Mouse (Mus musculus): ENCODE results near the gene Ntng1. TPM values are rescaled to one million over a fixed set of nuclear protein-coding genes. Genes with fewer than 3 reads are reported as not detected.

Ntng1 gene
- polyA plus RNA-seq, 1 experiment from 2014 or later, result 0.11 TPM

- H3K9ac ChIP-seq, result no peak overlapping the region
- no peak overlapping the region for H3K4me3 ChIP-seq
- H3K36me3 ChIP-seq, result no peaks in the 10 kb centered on the region
- H3K4me2 ChIP-seq, result no peak overlapping the region
- no peaks in the 10 kb centered on the region for H3K9me3 ChIP-seq (replicated peaks)
- H3K4me1 ChIP-seq (replicated peaks), result no peaks in the 10 kb centered on the region
- no peaks in the 10 kb centered on the region for H3K27me3 ChIP-seq
- 78% methylated on average over 6 of the region's 6 CpGs for WGBS
- ATAC-seq (replicated peaks; ENCODE audit: insufficient number of reproducible peaks, insufficient read depth, low FRiP score, low read depth), result no peak
- H3K27ac ChIP-seq, result no peak overlapping the region
These were observed 95.7 kb downstream of the Ntng1 start for GRCm38 (mm10) chr3:110048152-110048551.

- Histone ChIP-seq H3K9me3 (replicated peaks) (no peaks in the 10 kb centered on the region), H3K27ac (no peak overlapping the region), H3K9ac (no peak overlapping the region), H3K36me3 (no peaks in the 10 kb centered on the region), H3K27me3 (no peaks in the 10 kb centered on the region), H3K4me1 (replicated peaks) (no peaks in the 10 kb centered on the region), H3K4me3 (no peak overlapping the region), H3K4me2 (no peak overlapping the region)
- ATAC-seq (replicated peaks; ENCODE audit: insufficient number of reproducible peaks, insufficient read depth, low FRiP score, low read depth), result no peak
- WGBS, result 88% methylated on average over 2 of the region's 2 CpGs
These were observed 97.1 kb downstream of the Ntng1 start for GRCm38 (mm10) chr3:110046750-110047149.

- Histone ChIP-seq H3K9ac (no peak overlapping the region), H3K4me3 (no peak overlapping the region), H3K27ac (no peak overlapping the region), H3K9me3 (replicated peaks) (no peaks in the 10 kb centered on the region), H3K4me1 (replicated peaks) (no peaks in the 10 kb centered on the region), H3K36me3 (no peaks in the 10 kb centered on the region), H3K4me2 (no peak overlapping the region), H3K27me3 (no peaks in the 10 kb centered on the region)
- ATAC-seq (replicated peaks; ENCODE audit: insufficient number of reproducible peaks, insufficient read depth, low FRiP score, low read depth), result no peak
- 76% methylated on average over 2 of the region's 2 CpGs for WGBS
These were observed 99.6 kb downstream of the Ntng1 start for GRCm38 (mm10) chr3:110044209-110044608.

- ATAC-seq (replicated peaks; ENCODE audit: insufficient number of reproducible peaks, insufficient read depth, low FRiP score, low read depth), result no peak
- H3K27me3 ChIP-seq, result no peaks in the 10 kb centered on the region
- H3K36me3 ChIP-seq, result no peaks in the 10 kb centered on the region
- no peak overlapping the region for H3K9ac ChIP-seq
- no peak overlapping the region for H3K4me2 ChIP-seq
- H3K27ac ChIP-seq, result no peak overlapping the region
- no peaks in the 10 kb centered on the region for H3K4me1 ChIP-seq (replicated peaks)
- H3K4me3 ChIP-seq, result no peak overlapping the region
- H3K9me3 ChIP-seq (replicated peaks), result no peaks in the 10 kb centered on the region
- 88% methylated on average over 1 of the region's 1 CpGs for WGBS
These were observed 100.1 kb downstream of the Ntng1 start for GRCm38 (mm10) chr3:110043641-110044187.

GRCm38 (mm10) chr3:110022783-110023599 lies 120.8 kb downstream of the Ntng1 start:
- 26% methylated on average over 18 of the region's 18 CpGs for WGBS
- H3K27me3 ChIP-seq, result no peaks in the 10 kb centered on the region
- H3K9me3 ChIP-seq (replicated peaks), result no peaks in the 10 kb centered on the region
- H3K4me2 ChIP-seq, result no peak overlapping the region
- H3K9ac ChIP-seq, result no peak overlapping the region
- ATAC-seq (replicated peaks; ENCODE audit: insufficient number of reproducible peaks, insufficient read depth, low FRiP score, low read depth), result no peak
- H3K36me3 ChIP-seq, result no peaks in the 10 kb centered on the region
- H3K4me3 ChIP-seq, result no peak overlapping the region
- H3K27ac ChIP-seq, result no peak overlapping the region
- no peaks in the 10 kb centered on the region for H3K4me1 ChIP-seq (replicated peaks)

- Histone ChIP-seq H3K4me2 (no peak overlapping the region), H3K27me3 (no peaks in the 10 kb centered on the region), H3K36me3 (no peaks in the 10 kb centered on the region), H3K9me3 (replicated peaks) (no peaks in the 10 kb centered on the region), H3K4me3 (no peak overlapping the region), H3K27ac (no peak overlapping the region), H3K4me1 (replicated peaks) (no peaks in the 10 kb centered on the region), H3K9ac (no peak overlapping the region)
- ATAC-seq (replicated peaks; ENCODE audit: insufficient number of reproducible peaks, insufficient read depth, low FRiP score, low read depth), result no peak
- WGBS, result 74% methylated on average over 14 of the region's 14 CpGs
These were observed 132.8 kb downstream of the Ntng1 start for GRCm38 (mm10) chr3:110010870-110011626.

GRCm38 (mm10) chr3:110010441-110010840 lies 133.4 kb downstream of the Ntng1 start:
- H3K4me1 ChIP-seq (replicated peaks), result no peaks in the 10 kb centered on the region

GRCm38 (mm10) chr3:110000349-110000748 lies 143.5 kb downstream of the Ntng1 start:
- Histone ChIP-seq H3K27me3 (no peaks in the 10 kb centered on the region), H3K27ac (no peak overlapping the region)
- 62% methylated on average over 5 of the region's 5 CpGs for WGBS

More at GRCm38 (mm10) chr3:110010441-110010840, 133.4 kb downstream of the Ntng1 start:
- H3K9ac ChIP-seq, result no peak overlapping the region
- H3K27me3 ChIP-seq, result no peaks in the 10 kb centered on the region
- H3K9me3 ChIP-seq (replicated peaks), result no peaks in the 10 kb centered on the region
- H3K36me3 ChIP-seq, result no peaks in the 10 kb centered on the region
- WGBS, result 76% methylated on average over 2 of the region's 2 CpGs
- no peak for ATAC-seq (replicated peaks; ENCODE audit: insufficient number of reproducible peaks, insufficient read depth, low FRiP score, low read depth)
- H3K4me2 ChIP-seq, result no peak overlapping the region
- H3K27ac ChIP-seq, result no peak overlapping the region
- H3K4me3 ChIP-seq, result no peak overlapping the region

GRCm38 (mm10) chr3:109995663-109996024 lies 148.2 kb downstream of the Ntng1 start:
- no peak overlapping the region for H3K4me2 ChIP-seq
- WGBS, result 61% methylated on average over 4 of the region's 4 CpGs
- H3K27me3 ChIP-seq, result no peaks in the 10 kb centered on the region
- H3K27ac ChIP-seq, result no peak overlapping the region
- H3K36me3 ChIP-seq, result no peaks in the 10 kb centered on the region
- no peak overlapping the region for H3K9ac ChIP-seq
- no peak for ATAC-seq (replicated peaks; ENCODE audit: insufficient number of reproducible peaks, insufficient read depth, low FRiP score, low read depth)
- no peaks in the 10 kb centered on the region for H3K9me3 ChIP-seq (replicated peaks)
- no peak overlapping the region for H3K4me3 ChIP-seq
- H3K4me1 ChIP-seq (replicated peaks), result no peaks in the 10 kb centered on the region

More at GRCm38 (mm10) chr3:110000349-110000748, 143.5 kb downstream of the Ntng1 start:
- Histone ChIP-seq H3K9me3 (replicated peaks) (no peaks in the 10 kb centered on the region), H3K4me3 (no peak overlapping the region), H3K4me2 (no peak overlapping the region), H3K9ac (no peak overlapping the region), H3K36me3 (no peaks in the 10 kb centered on the region), H3K4me1 (replicated peaks) (no peaks in the 10 kb centered on the region)
- ATAC-seq (replicated peaks; ENCODE audit: insufficient number of reproducible peaks, insufficient read depth, low FRiP score, low read depth), result no peak

GRCm38 (mm10) chr3:109994978-109995662 lies 148.7 kb downstream of the Ntng1 start:
- Histone ChIP-seq H3K4me2 (no peak overlapping the region), H3K36me3 (no peaks in the 10 kb centered on the region), H3K27me3 (no peaks in the 10 kb centered on the region), H3K9ac (no peak overlapping the region), H3K4me1 (replicated peaks) (no peaks in the 10 kb centered on the region), H3K9me3 (replicated peaks) (no peaks in the 10 kb centered on the region), H3K27ac (no peak overlapping the region), H3K4me3 (no peak overlapping the region)
- WGBS, result 35% methylated on average over 6 of the region's 6 CpGs
- no peak for ATAC-seq (replicated peaks; ENCODE audit: insufficient number of reproducible peaks, insufficient read depth, low FRiP score, low read depth)

GRCm38 (mm10) chr3:109984086-109984485 lies 159.7 kb downstream of the Ntng1 start:
- no peaks in the 10 kb centered on the region for H3K9me3 ChIP-seq (replicated peaks)
- H3K27ac ChIP-seq, result no peak overlapping the region
- no peaks in the 10 kb centered on the region for H3K27me3 ChIP-seq
- no peaks in the 10 kb centered on the region for H3K4me1 ChIP-seq (replicated peaks)
- 73% methylated on average over 2 of the region's 2 CpGs for WGBS
- no peaks in the 10 kb centered on the region for H3K36me3 ChIP-seq
- ATAC-seq (replicated peaks; ENCODE audit: insufficient number of reproducible peaks, insufficient read depth, low FRiP score, low read depth), result no peak
- H3K4me3 ChIP-seq, result no peak overlapping the region
- H3K9ac ChIP-seq, result no peak overlapping the region
- H3K4me2 ChIP-seq, result no peak overlapping the region
